Mouse (Mus musculus) gastrocnemius, postnatal 10 days (tissue): Measurements from ENCODE around the gene Ttc26. TPM values are rescaled to one million over a fixed set of nuclear protein-coding genes. Genes with fewer than 3 reads are reported as not detected.
"Not testable (repeated sequence)": the region's sequence is repeated elsewhere in the genome, so short reads cannot be mapped to it uniquely, and the experiment has no call there.

ENCODE experiments used
- DNase-seq: peaks from one replicate; pipeline ENCODE4 v3.0.0; 2021; ENCODE audit warnings: mixed read lengths
- total RNA-seq, 2 experiments: library from RNA; stranded (reverse); gene quantifications; 2 replicates each; pipeline ENCODE4 v1.2.3; 2021

Ttc26 gene
- total RNA-seq, 2 experiments from 2014 or later, result 1.3 to 2.4 TPM

- DNase-seq, result not testable (repeated sequence)
Observed at GRCm38 (mm10) chr6:38356661-38357433, 24.4 kb upstream of the Ttc26 start.

GRCm38 (mm10) chr6:38357603-38358252 is 23.5 kb upstream of the Ttc26 start:
- DNase-seq, result no peak

- DNase-seq, result no peak
Observed at GRCm38 (mm10) chr6:38358253-38359027, 22.8 kb upstream of the Ttc26 start.

- DNase-seq, result not testable (repeated sequence)
Observed at GRCm38 (mm10) chr6:38359044-38359735, 22.1 kb upstream of the Ttc26 start.

GRCm38 (mm10) chr6:38359736-38360499 is 21.4 kb upstream of the Ttc26 start:
- DNase-seq, result no peak

GRCm38 (mm10) chr6:38361065-38361464 is 20.2 kb upstream of the Ttc26 start:
- no peak for DNase-seq

GRCm38 (mm10) chr6:38361937-38362336 is 19.3 kb upstream of the Ttc26 start:
- DNase-seq, result no peak

- no peak for DNase-seq
Observed at GRCm38 (mm10) chr6:38363370-38363769, 17.9 kb upstream of the Ttc26 start.

- DNase-seq, result no peak
Observed at GRCm38 (mm10) chr6:38364121-38364520, 17.1 kb upstream of the Ttc26 start.

- no peak for DNase-seq
Observed at GRCm38 (mm10) chr6:38369945-38370344, 11.3 kb upstream of the Ttc26 start.

GRCm38 (mm10) chr6:38374271-38374670 is 7.0 kb upstream of the Ttc26 start:
- no peak for DNase-seq

GRCm38 (mm10) chr6:38380764-38381128 is 523 bp upstream of the Ttc26 start:
- DNase-seq, result no peak

- DNase-seq, result no peak
Observed at GRCm38 (mm10) chr6:38389671-38390070, 8.4 kb downstream of the Ttc26 start.

GRCm38 (mm10) chr6:38432457-38432856 is 51.2 kb downstream of the Ttc26 start:
- DNase-seq, result not testable (repeated sequence)

GRCm38 (mm10) chr6:38433261-38434033 is 52.2 kb downstream of the Ttc26 start, which contains the start of gene Ubn2:
Gene Ubn2 (plus strand): TSS chr6:38433950.
- DNase-seq, result peak; percentile 97

GRCm38 (mm10) chr6:38434055-38435023 is 53.1 kb downstream of the Ttc26 start:
- DNase-seq, result peak; percentile 70

- DNase-seq, result no peak
Observed at GRCm38 (mm10) chr6:38443842-38444241, 62.6 kb downstream of the Ttc26 start.

GRCm38 (mm10) chr6:38448295-38448694 is 67.0 kb downstream of the Ttc26 start:
- DNase-seq, result no peak

GRCm38 (mm10) chr6:38453049-38453448 is 71.8 kb downstream of the Ttc26 start:
- DNase-seq, result no peak
